Mouse (Mus musculus) midbrain, embryonic 13.5 days (tissue): ENCODE data around the gene Chrd. TPM values are rescaled to one million over a fixed set of nuclear protein-coding genes. Genes with fewer than 3 reads are reported as not detected.

Experiments
- polyA plus RNA-seq: library from polyadenylated mRNA; unstranded; fragments of >200 nt; fragmentation: Nextera tagmentation; extraction: Ambion mirVana; gene quantifications from 2 replicates; pipeline ENCODE4 v1.2.1, GENCODE M21; 2015

Gene Chrd
- polyA plus RNA-seq, 1 experiment from 2014 or later, result 3.8 TPM

Other genes starting within 250 kb of the Chrd start
- gene Eif2b5, start 234.3 kb upstream of the Chrd start, polyA plus RNA-seq, result 105 and 111 TPM in 2 replicates
- gene Dvl3, start 216.1 kb upstream of the Chrd start, polyA plus RNA-seq, result 44.0 and 49.1 TPM in 2 replicates
- 1,112 and 1,165 TPM in 2 replicates for gene Ap2m1, start 197.6 kb upstream of the Chrd start, polyA plus RNA-seq
- gene Abcf3, start 184.6 kb upstream of the Chrd start, polyA plus RNA-seq, result 77.6 and 79.4 TPM in 2 replicates
- gene Vwa5b2, start 143.7 kb upstream of the Chrd start, polyA plus RNA-seq, result 9.9 and 11.9 TPM in 2 replicates
- gene Eef1akmt4, start 121.5 kb upstream of the Chrd start, polyA plus RNA-seq, result 14.9 and 15.1 TPM in 2 replicates
- not detected in 2 replicates for gene Gm49333, start 121.5 kb upstream of the Chrd start, polyA plus RNA-seq
- gene Alg3, start 121.4 kb upstream of the Chrd start, polyA plus RNA-seq, result 40.6 and 43.5 TPM in 2 replicates
- gene Camk2n2, start 111.8 kb upstream of the Chrd start, polyA plus RNA-seq, result 15.1 and 17.6 TPM in 2 replicates
- gene Ece2, start 103.3 kb upstream of the Chrd start, polyA plus RNA-seq, result 12.1 TPM in 2 replicates
- 380 and 394 TPM in 2 replicates for gene Psmd2, start 81.5 kb upstream of the Chrd start, polyA plus RNA-seq
- gene Eif4g1, start 64.8 kb upstream of the Chrd start, polyA plus RNA-seq, result 148 and 162 TPM in 2 replicates
- gene Fam131a, start 39.9 kb upstream of the Chrd start, polyA plus RNA-seq, result 35.7 and 37.3 TPM in 2 replicates
- gene Polr2h, start 15.5 kb upstream of the Chrd start, polyA plus RNA-seq, result 86.3 and 87.9 TPM in 2 replicates
- 20.6 and 32.0 TPM in 2 replicates for gene Clcn2, start 15.4 kb upstream of the Chrd start, polyA plus RNA-seq
- gene Thpo, start 1.4 kb downstream of the Chrd start, polyA plus RNA-seq, result 0.71 and 1.4 TPM in 2 replicates